Mouse (Mus musculus) midbrain, postnatal 0 days (tissue): ENCODE results near the gene Crybb1. TPM values are rescaled to one million over a fixed set of nuclear protein-coding genes. Genes with fewer than 3 reads are reported as not detected.

ENCODE experiments used
- ATAC-seq: fragments of 200-750 bp; cut with Nextera tagmentation; 2 replicates; pipeline ENCODE4 v1.8.0; 2017; ENCODE audit warnings: moderate number of reproducible peaks, mild to moderate bottlenecking, moderate TSS enrichment, moderate library complexity; ENCODE audit not compliant: low FRiP score
- DNase-seq: peaks from one replicate; pipeline ENCODE4 v3.0.0-alpha.2; 2015; ENCODE audit warnings: low spot score
- H3K27ac ChIP-seq: fragments of 300-500 bp; sonication (generic); 2 replicates; pipeline ENCODE4 v1.5.1; 2014; ENCODE audit warnings: low read depth, mild to moderate bottlenecking, low read length, mixed read lengths
- H3K27me3 ChIP-seq: fragments of 300-500 bp; sonication (generic); 2 replicates; pipeline ENCODE4 v1.6.1; 2014; ENCODE audit warnings: low read length, control low read depth, mixed read lengths; ENCODE audit not compliant: insufficient read depth
- H3K36me3 ChIP-seq: fragments of 300-500 bp; sonication (generic); 2 replicates; pipeline ENCODE4 v1.6.1; 2014; ENCODE audit warnings: low read length, control low read depth, mixed read lengths; ENCODE audit not compliant: insufficient read depth
- H3K4me1 ChIP-seq: fragments of 300-500 bp; sonication (generic); 2 replicates; pipeline ENCODE4 v1.6.1; 2014; ENCODE audit warnings: mild to moderate bottlenecking, control low read depth, antibody characterized with exemption, low read length, mixed read lengths; ENCODE audit not compliant: insufficient read depth
- H3K4me2 ChIP-seq: fragments of 300-500 bp; sonication (generic); 2 replicates; pipeline ENCODE4 v1.6.1; 2014; ENCODE audit warnings: low read depth, mild to moderate bottlenecking, low read length, mixed read lengths; ENCODE audit not compliant: poor library complexity, severe bottlenecking
- H3K4me3 ChIP-seq: fragments of 300-500 bp; sonication (generic); 2 replicates; pipeline ENCODE4 v1.5.1; 2014; ENCODE audit warnings: low read depth, mild to moderate bottlenecking, low read length, moderate library complexity
- H3K9ac ChIP-seq: fragments of 300-500 bp; sonication (generic); replicated peaks from 2 replicates; pipeline ENCODE4 v1.6.1; 2014; ENCODE audit warnings: mild to moderate bottlenecking, low read length, moderate library complexity, mixed read lengths; ENCODE audit not compliant: poor library complexity, severe bottlenecking
- H3K9me3 ChIP-seq: fragments of 300-500 bp; sonication (generic); 2 replicates; pipeline ENCODE4 v1.6.1; 2016; ENCODE audit warnings: low read length, control low read depth
- CTCF ChIP-seq: IDR thresholded peaks from 2 replicates; pipeline ENCODE4 v1.5.1; 2016; ENCODE audit warnings: antibody characterized with exemption, mild to moderate bottlenecking
- WGBS: fragments of 180-500 bp; shearing (Covaris S2); extraction: QIAGEN DNeasy Blood & Tissue Kit; methylation state at CpG from one replicate; pipeline ENCODE4 v1.1.7; 2014; 5-methylcytosine and 5-hydroxymethylcytosine counted together
- polyA plus RNA-seq: library from polyadenylated mRNA; unstranded; fragments of >200 nt; fragmentation: Nextera tagmentation; extraction: Ambion mirVana; gene quantifications from 2 replicates; pipeline ENCODE4 v1.2.1, GENCODE M21; 2015
- total RNA-seq: library from RNA; depleted of rRNA; stranded (reverse); fragments of >200 nt; gene quantifications from 2 replicates; pipeline ENCODE4 v1.2.3, GENCODE M21; 2014

The Crybb1 gene
- total and polyA plus RNA-seq, 2 experiments from 2014 or later = 11.5 to 13.2 TPM

DNA sequence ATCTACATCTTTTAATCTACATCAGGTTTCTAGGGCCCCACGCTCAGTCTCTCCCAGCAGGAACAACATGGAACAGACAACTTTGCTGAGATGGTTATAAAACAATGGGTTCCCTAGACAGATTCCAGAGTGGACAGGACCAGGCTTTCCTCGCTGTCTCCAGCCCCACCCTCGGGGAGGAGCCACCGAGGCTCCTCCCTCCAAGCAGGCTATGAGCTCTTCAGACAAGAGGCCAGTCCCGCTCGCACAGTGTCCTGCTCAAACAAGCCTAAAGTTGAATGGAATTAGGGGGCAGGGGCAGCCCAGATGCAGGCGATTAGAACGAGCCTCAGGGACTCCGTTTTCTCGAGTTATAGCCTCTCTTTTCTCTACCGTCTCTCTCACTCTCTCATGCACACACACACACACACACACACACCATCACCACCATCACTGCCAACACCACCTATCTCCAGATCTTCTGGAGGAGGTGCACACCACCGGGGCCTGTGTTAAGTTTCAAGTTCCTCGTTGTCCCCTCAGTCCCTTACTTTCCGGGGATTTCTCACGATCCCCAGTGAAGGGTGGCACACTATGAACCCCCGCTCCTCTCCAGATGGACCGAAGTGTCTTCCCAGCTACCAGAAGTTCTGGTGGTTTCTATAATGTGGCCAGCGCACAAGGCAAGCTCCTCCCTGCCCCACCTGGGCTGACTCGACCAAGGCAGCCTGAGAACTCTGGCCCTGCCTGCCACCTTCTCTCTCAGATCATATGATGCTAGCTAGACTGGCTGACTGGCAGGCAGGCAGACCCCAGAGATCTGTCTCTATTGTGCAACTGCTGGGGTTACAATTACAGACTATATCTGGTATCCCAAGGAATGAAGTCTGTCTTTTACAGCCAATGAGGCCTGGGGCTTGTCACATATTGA is 42.0 kb upstream of the Crybb1 start:
- no peak for TF ChIP-seq CTCF
- H3K4me2 ChIP-seq = peak overlapping the region; percentile 12
- peaks cover 27% of the 10 kb centered on the region for H3K4me1 ChIP-seq
- H3K9ac ChIP-seq = 0 out of 2 replicates have a peak overlapping the region, but pooled peaks have one; percentile 24
- H3K9me3 ChIP-seq = no peaks in the 10 kb centered on the region
- 21% methylated on average over 19 of the region's 19 CpGs for WGBS
- H3K4me3 ChIP-seq = no peak overlapping the region
- no peaks in the 10 kb centered on the region; the same call in 1 of the 2 replicates for H3K36me3 ChIP-seq
- no peaks in the 10 kb centered on the region for H3K27me3 ChIP-seq
- H3K27ac ChIP-seq = peak overlapping the region; percentile 83
- ATAC-seq (peak; percentile 35; the same call in 1 of the 2 replicates), DNase-seq (peak; percentile 69)

DNA sequence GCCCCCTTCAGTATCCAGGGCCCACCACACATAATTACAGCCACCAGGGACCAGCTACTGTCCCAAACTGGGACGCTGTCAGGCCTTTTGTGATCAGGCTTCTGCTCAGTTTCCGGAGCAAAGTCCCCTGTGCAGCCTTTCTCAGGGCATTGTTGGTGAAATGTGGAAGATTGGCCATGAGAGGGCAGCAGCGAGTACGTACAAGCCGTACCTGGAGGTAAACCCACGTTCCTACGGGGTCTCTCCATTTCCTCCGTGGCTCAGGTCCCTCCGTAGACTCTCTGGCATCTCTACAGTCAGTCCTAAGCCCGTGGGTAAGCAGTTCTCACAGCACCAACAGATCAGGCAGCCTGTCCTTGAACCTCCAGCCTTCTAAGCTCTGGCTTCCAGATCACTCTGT is 41.2 kb upstream of the Crybb1 start:
- Histone ChIP-seq H3K9me3 (no peaks in the 10 kb centered on the region), H3K4me1 (peaks cover 27% of the 10 kb centered on the region), H3K4me3 (no peak overlapping the region), H3K27ac (peak overlapping the region; percentile 83), H3K9ac (0 out of 2 replicates have a peak overlapping the region, but pooled peaks have one; percentile 24), H3K4me2 (peak overlapping the region; percentile 15; the same call in 1 of the 2 replicates), H3K27me3 (no peaks in the 10 kb centered on the region), H3K36me3 (no peaks in the 10 kb centered on the region; the same call in 1 of the 2 replicates)
- WGBS = under 1% methylated on average over 10 of the region's 10 CpGs
- TF ChIP-seq CTCF = peak; percentile 92
- peak; percentile 88 for DNase-seq
- peak; percentile 11 for ATAC-seq

DNA sequence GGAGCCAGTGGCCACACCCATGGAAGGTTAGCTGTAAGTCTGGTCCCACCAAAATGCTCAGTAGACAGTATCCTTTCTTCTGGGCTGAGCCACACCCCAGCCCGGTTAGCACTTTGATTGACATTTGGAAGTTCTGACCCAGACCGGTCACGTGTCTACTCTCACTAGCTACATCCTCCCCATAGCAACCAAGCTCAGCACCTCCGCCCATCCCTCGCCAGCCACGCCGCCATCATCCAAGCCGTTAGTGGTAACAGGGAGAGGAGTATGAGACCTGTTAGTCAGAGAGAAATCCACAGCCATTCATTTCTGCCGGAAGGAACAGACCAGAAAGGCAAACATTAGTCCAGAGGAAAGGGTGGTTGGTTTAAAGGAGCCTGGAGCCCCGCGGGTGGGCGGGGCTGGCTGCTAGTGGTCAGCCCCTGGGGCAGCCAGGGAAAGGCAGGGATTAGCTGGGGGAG is 40.3 kb upstream of the Crybb1 start:
- Histone ChIP-seq H3K9me3 (no peaks in the 10 kb centered on the region), H3K36me3 (peaks cover 5% of the 10 kb centered on the region), H3K4me2 (peak overlapping the region; percentile 28; the same call in 1 of the 2 replicates), H3K9ac (peak overlapping the region; percentile 36; the same call in 1 of the 2 replicates), H3K4me1 (peaks cover 27% of the 10 kb centered on the region), H3K4me3 (no peak overlapping the region), H3K27me3 (no peaks in the 10 kb centered on the region), H3K27ac (peak overlapping the region; percentile 83)
- TF ChIP-seq CTCF = no peak
- WGBS = 4% methylated on average over 12 of the region's 12 CpGs
- ATAC-seq (peak; percentile 15; the same call in 1 of the 2 replicates), DNase-seq (peak; percentile 63)

DNA sequence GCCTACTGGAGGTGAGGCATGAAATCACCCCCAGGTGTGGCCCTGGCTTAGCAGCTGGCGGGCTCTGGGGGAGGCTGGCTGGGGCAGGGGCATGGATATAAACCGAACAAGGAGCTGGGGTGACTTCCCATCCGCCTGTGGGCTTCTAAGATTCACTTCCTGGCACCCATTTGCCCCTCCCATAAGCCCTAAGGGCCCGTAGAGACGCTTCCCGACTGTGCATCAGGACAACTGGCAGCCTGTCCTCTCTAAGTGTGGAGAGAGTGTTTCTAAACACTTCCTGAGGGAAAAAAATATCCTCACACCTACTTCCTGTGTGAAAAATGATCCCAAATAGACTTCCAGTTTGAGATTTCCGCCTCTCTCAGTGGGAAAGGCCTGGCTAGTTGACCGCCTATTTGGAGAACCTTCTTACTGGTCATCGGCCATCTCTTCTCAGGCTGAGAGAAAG is 39.8 kb upstream of the Crybb1 start:
- DNase-seq = no peak
- Histone ChIP-seq H3K36me3 (peaks cover 9% of the 10 kb centered on the region), H3K27ac (peak overlapping the region; percentile 83), H3K9me3 (no peaks in the 10 kb centered on the region), H3K4me1 (peaks cover 27% of the 10 kb centered on the region), H3K9ac (peak overlapping the region; percentile 36; the same call in 1 of the 2 replicates), H3K4me3 (no peak overlapping the region), H3K4me2 (peak overlapping the region; percentile 28; the same call in 1 of the 2 replicates), H3K27me3 (no peaks in the 10 kb centered on the region)
- no peak for TF ChIP-seq CTCF
- no peak for ATAC-seq
- 14% methylated on average over 9 of the region's 9 CpGs for WGBS

DNA sequence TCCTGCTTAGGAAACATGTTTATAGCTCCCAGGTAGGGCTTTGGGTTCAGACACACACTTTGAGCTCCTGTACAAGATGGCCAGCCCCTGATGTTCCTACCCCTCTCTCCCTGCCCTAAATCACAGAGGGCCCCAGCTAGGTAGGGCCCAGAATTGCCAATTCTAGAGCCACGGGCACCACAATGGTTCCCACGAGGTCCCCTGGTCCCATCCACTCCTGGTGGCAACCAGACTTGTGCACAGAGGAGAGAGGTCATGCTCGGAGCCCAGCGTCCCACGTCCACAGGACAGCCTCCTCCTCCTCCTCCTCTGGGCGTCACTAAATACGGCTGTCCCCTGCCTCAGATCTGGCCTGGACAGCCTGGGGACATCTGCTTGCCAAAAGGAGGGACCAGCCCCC is 39.3 kb upstream of the Crybb1 start:
- Histone ChIP-seq H3K4me2 (no peak overlapping the region), H3K27me3 (no peaks in the 10 kb centered on the region), H3K9ac (peak overlapping the region; percentile 1; the same call in 1 of the 2 replicates), H3K36me3 (peaks cover 9% of the 10 kb centered on the region), H3K4me3 (no peak overlapping the region), H3K4me1 (peaks cover 27% of the 10 kb centered on the region), H3K27ac (peak overlapping the region; percentile 83), H3K9me3 (no peaks in the 10 kb centered on the region)
- ATAC-seq (no peak), DNase-seq (no peak)
- 51% methylated on average over 7 of the region's 7 CpGs for WGBS
- TF ChIP-seq CTCF = no peak
